Mouse (Mus musculus) midbrain, embryonic 11.5 days (tissue): Measurements from ENCODE around the gene Pan2. TPM values are rescaled to one million over a fixed set of nuclear protein-coding genes. Genes with fewer than 3 reads are reported as not detected.

ENCODE experiments used
- polyA plus RNA-seq: library from polyadenylated mRNA; unstranded; fragments of >200 nt; fragmentation: Nextera tagmentation; extraction: Ambion mirVana; gene quantifications from 2 replicates; pipeline ENCODE4 v1.2.1, GENCODE M21; 2014

The Pan2 gene
- polyA plus RNA-seq, 1 experiment from 2014 or later: 37.5 TPM

Other genes with a start within 250 kb of the Pan2 start
- 686 and 692 TPM in 2 replicates for gene Ptges3, start 244.4 kb upstream of the Pan2 start, polyA plus RNA-seq
- 2,316 and 2,383 TPM in 2 replicates for gene Atp5b, start 220.1 kb upstream of the Pan2 start, polyA plus RNA-seq
- 20.2 and 21.0 TPM in 2 replicates for gene Baz2a, start 211.8 kb upstream of the Pan2 start, polyA plus RNA-seq
- gene Rbms2, start 123.0 kb upstream of the Pan2 start, polyA plus RNA-seq: 19.7 TPM in 2 replicates
- gene Gls2, start 108.9 kb upstream of the Pan2 start, polyA plus RNA-seq: 0.72 and 0.82 TPM in 2 replicates
- 25.7 and 27.5 TPM in 2 replicates for gene Spryd4, start 91.5 kb upstream of the Pan2 start, polyA plus RNA-seq
- 0.12 TPM in 1 of 2 replicates, not detected in the other for gene Mip, start 77.5 kb upstream of the Pan2 start, polyA plus RNA-seq
- 48.1 and 52.5 TPM in 2 replicates for gene Timeless, start 71.3 kb upstream of the Pan2 start, polyA plus RNA-seq
- gene Apon, start 49.2 kb upstream of the Pan2 start, polyA plus RNA-seq: 0.22 and 0.57 TPM in 2 replicates
- not detected in 2 replicates for gene Apof, start 34.7 kb upstream of the Pan2 start, polyA plus RNA-seq
- 14.9 and 16.7 TPM in 2 replicates for gene Stat2, start 32.8 kb upstream of the Pan2 start, polyA plus RNA-seq
- gene Il23a, start 4.6 kb upstream of the Pan2 start, polyA plus RNA-seq: not detected in 2 replicates
- gene Cnpy2, start 19.1 kb downstream of the Pan2 start, polyA plus RNA-seq: 222 and 239 TPM in 2 replicates
- 236 and 248 TPM in 2 replicates for gene Cs, start 34.4 kb downstream of the Pan2 start, polyA plus RNA-seq
- 23.1 and 23.4 TPM in 2 replicates for gene Coq10a, start 65.7 kb downstream of the Pan2 start, polyA plus RNA-seq
- gene Ankrd52, start 73.8 kb downstream of the Pan2 start, polyA plus RNA-seq: 7.5 and 8.6 TPM in 2 replicates
- gene Slc39a5, start 97.9 kb downstream of the Pan2 start, polyA plus RNA-seq: not detected in 2 replicates
- gene Nabp2, start 108.2 kb downstream of the Pan2 start, polyA plus RNA-seq: 131 and 154 TPM in 2 replicates
- 43.1 and 43.8 TPM in 2 replicates for gene Rnf41, start 108.3 kb downstream of the Pan2 start, polyA plus RNA-seq
- 124 and 138 TPM in 2 replicates for gene Smarcc2, start 155.9 kb downstream of the Pan2 start, polyA plus RNA-seq
- gene Myl6, start 190.8 kb downstream of the Pan2 start, polyA plus RNA-seq: 683 and 746 TPM in 2 replicates
- 3.4 and 3.7 TPM in 2 replicates for gene Myl6b, start 195.3 kb downstream of the Pan2 start, polyA plus RNA-seq
- gene Esyt1, start 222.5 kb downstream of the Pan2 start, polyA plus RNA-seq: 15.6 and 18.1 TPM in 2 replicates
- gene Zc3h10, start 244.4 kb downstream of the Pan2 start, polyA plus RNA-seq: 16.0 and 19.0 TPM in 2 replicates
- 2,670 and 2,991 TPM in 2 replicates for gene Rpl41, start 246.0 kb downstream of the Pan2 start, polyA plus RNA-seq